In genomic region chr13:105043882-105044281, GRCm38 (mm10) we compare ENCODE assay signal across 39 mouse cellular contexts. TPM values are rescaled to one million over a fixed set of nuclear protein-coding genes. Genes with fewer than 3 reads are reported as not detected.
DNase-seq lines count a peak whose midpoint lies in the region; ATAC-seq lines count a peak whose summit lies in the region.
"Had no signal": no experiment of that assay in that cellular context is flagged by ENCODE, and none has a peak within 500 bp of the region (broad histone marks: within the 10 kb centered on the region; RNA-seq: fewer than 3 reads in every experiment).

No protein-coding gene starts in this region.

- no peak overlapping the region for H3K9ac ChIP-seq in forebrain, embryonic 13.5 days
- H3K9ac ChIP-seq in forebrain, embryonic 14.5 days (ENCODE audit: low read length), result no peak overlapping the region
- H3K9ac ChIP-seq in limb, embryonic 13.5 days, result no peak overlapping the region
- H3K9ac ChIP-seq: embryonic facial prominence, embryonic 13.5 days; heart, embryonic 15.5 days; intestine, embryonic 15.5 days; lung, embryonic 15.5 days; neural tube, embryonic 12.5 days had no signal

- intact Hi-C loops in left cerebral cortex, postnatal 10 days (cut with DNase I), result no loop called here

- H3K36me3 ChIP-seq in forebrain, embryonic 13.5 days (ENCODE audit: poor library complexity, severe bottlenecking), result no peaks in the 10 kb centered on the region
- H3K36me3 ChIP-seq in forebrain, embryonic 14.5 days (ENCODE audit: control insufficient read depth, insufficient read depth, low read length), result no peaks in the 10 kb centered on the region
- no peaks in the 10 kb centered on the region for H3K36me3 ChIP-seq in limb, embryonic 13.5 days
- no peaks in the 10 kb centered on the region for H3K36me3 ChIP-seq in limb, embryonic 10.5 days
- H3K36me3 ChIP-seq: embryonic facial prominence, embryonic 13.5 days; heart, embryonic 10.5 days; heart, embryonic 15.5 days; intestine, embryonic 15.5 days; lung, embryonic 15.5 days; neural tube, embryonic 12.5 days had no signal

- 52% methylated on average over 3 of the region's 3 CpGs for WGBS in forebrain, embryonic 13.5 days
- WGBS in forebrain, embryonic 14.5 days, result 37% methylated on average over 3 of the region's 3 CpGs
- WGBS in limb, embryonic 13.5 days, result 33% methylated on average over 3 of the region's 3 CpGs
- WGBS in limb, embryonic 10.5 days, result 62% methylated on average over 3 of the region's 3 CpGs

- no peaks in the 10 kb centered on the region for H3K27me3 ChIP-seq in forebrain, embryonic 13.5 days
- no peaks in the 10 kb centered on the region for H3K27me3 ChIP-seq in forebrain, embryonic 14.5 days (replicated peaks; ENCODE audit: control insufficient read depth, insufficient read depth, low read length)
- no peaks in the 10 kb centered on the region for H3K27me3 ChIP-seq in limb, embryonic 13.5 days
- no peaks in the 10 kb centered on the region for H3K27me3 ChIP-seq in limb, embryonic 10.5 days (ENCODE audit: low read depth, poor library complexity, severe bottlenecking)
- H3K27me3 ChIP-seq: embryonic facial prominence, embryonic 13.5 days; heart, embryonic 15.5 days; intestine, embryonic 15.5 days; lung, embryonic 15.5 days; neural tube, embryonic 12.5 days had no signal

- H3K4me3 ChIP-seq in forebrain, embryonic 13.5 days, result no peak overlapping the region
- no peak overlapping the region for H3K4me3 ChIP-seq in forebrain, embryonic 14.5 days (ENCODE audit: low read depth, low read length)
- H3K4me3 ChIP-seq in limb, embryonic 13.5 days, result no peak overlapping the region
- no peak overlapping the region for H3K4me3 ChIP-seq in limb, embryonic 10.5 days
- H3K4me3 ChIP-seq: embryonic facial prominence, embryonic 13.5 days; heart, embryonic 10.5 days; heart, embryonic 15.5 days; intestine, embryonic 15.5 days; lung, embryonic 15.5 days; myocyte; neural tube, embryonic 12.5 days had no signal

- no peak overlapping the region for H3K4me2 ChIP-seq in forebrain, embryonic 13.5 days
- no peak overlapping the region for H3K4me2 ChIP-seq in forebrain, embryonic 14.5 days (ENCODE audit: low read length)
- H3K4me2 ChIP-seq in limb, embryonic 13.5 days (replicated peaks), result no peak overlapping the region
- H3K4me2 ChIP-seq: embryonic facial prominence, embryonic 13.5 days; heart, embryonic 15.5 days; intestine, embryonic 15.5 days; liver, embryonic 11.5 days; lung, embryonic 15.5 days; midbrain, embryonic 11.5 days; neural tube, embryonic 12.5 days had no signal

- no peaks in the 10 kb centered on the region for H3K4me1 ChIP-seq in forebrain, embryonic 13.5 days
- H3K4me1 ChIP-seq in forebrain, embryonic 14.5 days (ENCODE audit: control insufficient read depth, insufficient read depth, low read length), result no peaks in the 10 kb centered on the region; the same call in 1 of the 2 replicates
- no peaks in the 10 kb centered on the region for H3K4me1 ChIP-seq in limb, embryonic 13.5 days
- H3K4me1 ChIP-seq in limb, embryonic 10.5 days, result no peaks in the 10 kb centered on the region
- H3K4me1 ChIP-seq: intestine, embryonic 15.5 days; lung, embryonic 15.5 days; neural tube, embryonic 12.5 days had no signal

- ATAC-seq in forebrain, embryonic 13.5 days, result peak; percentile 62; the same call in 1 of the 2 replicates
- no peak for ATAC-seq in forebrain, embryonic 14.5 days
- ATAC-seq in limb, embryonic 13.5 days (ENCODE audit: low FRiP score, low read depth), result peak; percentile 48; the same call in 1 of the 2 replicates
- ATAC-seq: hindbrain, postnatal 0 days; intestine, embryonic 15.5 days; midbrain, embryonic 16.5 days; Patski had no signal

- no peaks in the 10 kb centered on the region for H3K9me3 ChIP-seq in forebrain, embryonic 13.5 days (replicated peaks)
- no peaks in the 10 kb centered on the region for H3K9me3 ChIP-seq in forebrain, embryonic 14.5 days (replicated peaks; ENCODE audit: control insufficient read depth, low read length)
- no peaks in the 10 kb centered on the region for H3K9me3 ChIP-seq in limb, embryonic 13.5 days
- H3K9me3 ChIP-seq in limb, embryonic 10.5 days (replicated peaks), result no peaks in the 10 kb centered on the region
- H3K9me3 ChIP-seq: embryonic facial prominence, embryonic 13.5 days; heart, embryonic 10.5 days; heart, embryonic 15.5 days; intestine, embryonic 15.5 days; lung, embryonic 15.5 days; neural tube, embryonic 12.5 days had no signal

- H3K27ac ChIP-seq in forebrain, embryonic 13.5 days, result no peak overlapping the region
- H3K27ac ChIP-seq in forebrain, embryonic 14.5 days (ENCODE audit: low read depth, low read length), result no peak overlapping the region
- no peak overlapping the region for H3K27ac ChIP-seq in limb, embryonic 13.5 days
- no peak overlapping the region for H3K27ac ChIP-seq in limb, embryonic 10.5 days
- H3K27ac ChIP-seq: embryonic facial prominence, embryonic 13.5 days; heart, embryonic 10.5 days; heart, embryonic 15.5 days; hindbrain, postnatal 0 days; intestine, embryonic 15.5 days; lung, embryonic 15.5 days; neural tube, embryonic 12.5 days had no signal

- no peak for DNase-seq in forebrain, embryonic 14.5 days (ENCODE audit: low spot score)
- no peak for DNase-seq in limb, embryonic 10.5 days (ENCODE audit: low spot score)
- DNase-seq in cerebellum, postnatal 10 days, result peak; percentile 36 to 53
- DNase-seq in left cerebral cortex, postnatal 10 days (ENCODE audit: extremely low spot score in 1 of 2, low spot score in 2 of 2), result no peak
- no peak for DNase-seq in urinary bladder, postnatal 36 days (ENCODE audit: low spot score in 2 of 2)
- DNase-seq: adrenal gland, postnatal 10 days; gastrocnemius, postnatal 25 days; heart, adult 11 months; kidney, adult 2 months; kidney, postnatal 36 days; layer of hippocampus, postnatal 36 days; right cerebral cortex, adult 18-20 months; spleen, adult 18-20 months; thymus, adult 18-20 months; thymus, postnatal 4 days had no signal

RNA-seq across cellular contexts. Expression of gene Rgs7bp, which starts 10.8 kb away (rescaled TPM):
- polyA plus RNA-seq in forebrain, embryonic 13.5 days (2015; fragmentation: Nextera tagmentation; extraction: Ambion mirVana), result 2.2 and 2.7 TPM in 2 replicates
- 2.0 and 3.7 TPM in 2 replicates for polyA plus RNA-seq in forebrain, embryonic 14.5 days (2014; fragmentation: Nextera tagmentation; extraction: Ambion mirVana)
- polyA plus RNA-seq in limb, embryonic 13.5 days (2015; fragmentation: Nextera tagmentation; extraction: Ambion mirVana), result 2.0 and 2.1 TPM in 2 replicates
- 0.21 and 0.24 TPM in 2 replicates for polyA plus RNA-seq in limb, embryonic 10.5 days (2016; fragmentation: Nextera tagmentation; extraction: Ambion mirVana)
- 100 to 1,000 TPM; 100 to 101 TPM for total RNA-seq in left cerebral cortex, postnatal 10 days (2021)
- total RNA-seq: MEL had no signal
- polyA plus RNA-seq: Patski had no signal

RNA-seq across cellular contexts. Expression of gene 4933425L06Rik, which starts 38.0 kb away (rescaled TPM):
- polyA plus RNA-seq in forebrain, embryonic 13.5 days (2015; fragmentation: Nextera tagmentation; extraction: Ambion mirVana), result not detected in 2 replicates
- polyA plus RNA-seq in forebrain, embryonic 14.5 days (2014; fragmentation: Nextera tagmentation; extraction: Ambion mirVana), result not detected in 2 replicates
- polyA plus RNA-seq in limb, embryonic 13.5 days (2015; fragmentation: Nextera tagmentation; extraction: Ambion mirVana), result not detected in 2 replicates
- polyA plus RNA-seq in limb, embryonic 10.5 days (2016; fragmentation: Nextera tagmentation; extraction: Ambion mirVana), result not detected in 2 replicates
- total RNA-seq in left cerebral cortex, postnatal 10 days (2021), result not detected
- total RNA-seq: adrenal gland, postnatal 10 days; common myeloid progenitor, adult 5-6 weeks; gastrocnemius, postnatal 25 days; heart, postnatal 25 days; hindbrain, postnatal 0 days; layer of hippocampus, adult 8-10 months; layer of hippocampus, postnatal 36 days; megakaryocyte, adult 5-6 weeks; MEL had no signal
- polyA plus RNA-seq: embryonic facial prominence, embryonic 13.5 days; heart, embryonic 10.5 days; heart, embryonic 15.5 days; hindbrain, embryonic 11.5 days; hindbrain, postnatal 0 days; intestine, embryonic 15.5 days; kidney, adult 2 months; kidney, embryonic 16.5 days; limb, embryonic 11.5 days; liver, embryonic 11.5 days; liver, embryonic 16.5 days; lung, embryonic 15.5 days; midbrain, embryonic 11.5 days; midbrain, embryonic 16.5 days; myocyte; neural tube, embryonic 12.5 days; Patski; stomach, embryonic 16.5 days had no signal

Comparison
In these comparisons a context has a peak if more than half of its experiments do, and no peak if none do; other contexts are left out.
1. DNase-seq: peak in cerebellum, postnatal 10 days (2 of 2); none in forebrain, embryonic 14.5 days (single experiment), limb, embryonic 10.5 days (single experiment), left cerebral cortex, postnatal 10 days (0 of 2) and urinary bladder, postnatal 36 days (0 of 2).